8 mouse cellular contexts compared by ENCODE assay signal in genomic region chr6:125468179-125468960, GRCm38 (mm10). TPM values are rescaled to one million over a fixed set of nuclear protein-coding genes. Genes with fewer than 3 reads are reported as not detected.
A peak's percentile ranks its signal among the peaks of the same experiment; 100 is the strongest.
DNase-seq lines count a peak whose midpoint lies in the region; ATAC-seq and TF ChIP-seq lines count a peak whose summit lies in the region.

No protein-coding gene starts in this region.

- intact Hi-C loops in gastrocnemius, adult 2 months (cut with DNase I) = loop anchor here (2.0 kb wide), 1 partner anchor 42 kb away; no protein-coding TSS in a partner anchor

- no peak overlapping the region for H3K4me2 ChIP-seq in hindbrain, embryonic 14.5 days (replicated peaks)
- no peak overlapping the region for H3K4me2 ChIP-seq in stomach, embryonic 16.5 days (ENCODE audit: low read depth, low read length)

- peak overlapping the region; percentile 71 for H3K27ac ChIP-seq in gastrocnemius, adult 2 months
- H3K27ac ChIP-seq in hindbrain, embryonic 14.5 days = peak overlapping the region; percentile 33; the same call in 1 of the 2 replicates
- peak overlapping the region; percentile 90 for H3K27ac ChIP-seq in stomach, embryonic 16.5 days (ENCODE audit: low read length)

- H3K4me3 ChIP-seq in gastrocnemius, adult 2 months = no peak overlapping the region
- no peak overlapping the region for H3K4me3 ChIP-seq in hindbrain, embryonic 14.5 days (replicated peaks; ENCODE audit: low read length)
- no peak overlapping the region for H3K4me3 ChIP-seq in stomach, embryonic 16.5 days (replicated peaks; ENCODE audit: low read length)

- no peaks in the 10 kb centered on the region for H3K27me3 ChIP-seq in hindbrain, embryonic 14.5 days (ENCODE audit: control insufficient read depth, insufficient read depth, low read length)
- no peaks in the 10 kb centered on the region for H3K27me3 ChIP-seq in stomach, embryonic 16.5 days (ENCODE audit: control insufficient read depth, insufficient read depth, low read length)

- no peak for TF ChIP-seq CTCF in gastrocnemius, adult 2 months (IDR thresholded peaks at IDR 0.05)

- WGBS in hindbrain, embryonic 14.5 days = 54% methylated on average over 21 of the region's 21 CpGs
- 43% methylated on average over 21 of the region's 21 CpGs for WGBS in stomach, embryonic 16.5 days

- ATAC-seq in hindbrain, embryonic 14.5 days (ENCODE audit: low FRiP score) = no peak
- peak; percentile 8; the same call in 1 of the 2 replicates for ATAC-seq in stomach, embryonic 16.5 days (ENCODE audit: insufficient read depth, low FRiP score)

- no peak overlapping the region for H3K9ac ChIP-seq in hindbrain, embryonic 14.5 days
- 0 out of 2 replicates have a peak overlapping the region, but pooled peaks have one; percentile 40 for H3K9ac ChIP-seq in stomach, embryonic 16.5 days (ENCODE audit: low read length)

- H3K36me3 ChIP-seq in hindbrain, embryonic 14.5 days (replicated peaks; ENCODE audit: control insufficient read depth, insufficient read depth) = no peaks in the 10 kb centered on the region
- H3K36me3 ChIP-seq in stomach, embryonic 16.5 days (ENCODE audit: control insufficient read depth, insufficient read depth, low read length) = no peaks in the 10 kb centered on the region

- H3K9me3 ChIP-seq in hindbrain, embryonic 14.5 days (ENCODE audit: control insufficient read depth, low read length) = no peaks in the 10 kb centered on the region
- no peaks in the 10 kb centered on the region for H3K9me3 ChIP-seq in stomach, embryonic 16.5 days (replicated peaks; ENCODE audit: control insufficient read depth, low read length)

- peak; percentile 45 for DNase-seq in gastrocnemius, adult 2 months
- DNase-seq in gastrocnemius, adult 8-10 months (ENCODE audit: low spot score in 2 of 2) = no peak
- DNase-seq in right cerebral cortex, postnatal 25 days = peak; percentile 15
- no peak for DNase-seq in right cerebral cortex, postnatal 4 days
- DNase-seq in hindbrain, embryonic 14.5 days (ENCODE audit: low spot score) = no peak
- DNase-seq in urinary bladder, postnatal 14 days (ENCODE audit: low spot score) = no peak
- no peak for DNase-seq in urinary bladder, adult 2 months (ENCODE audit: low spot score)

- 0 out of 2 replicates have a peak, but pooled peaks cover 16% of the 10 kb centered on the region for H3K4me1 ChIP-seq in hindbrain, embryonic 14.5 days (replicated peaks; ENCODE audit: control insufficient read depth, insufficient read depth, low read length)
- H3K4me1 ChIP-seq in stomach, embryonic 16.5 days (ENCODE audit: control insufficient read depth, insufficient read depth, low read length) = peaks cover 37% of the 10 kb centered on the region

RNA-seq across cellular contexts. Expression of gene Cd9, which starts 26.2 kb away (rescaled TPM):
- total RNA-seq in gastrocnemius, adult 2 months (2021) = 10 to 100 TPM; 19.1 to 30.7 TPM
- total RNA-seq in gastrocnemius, adult 8-10 months (2022) = 10 to 100 TPM; 10.5 to 19.3 (median 15.0) TPM
- polyA plus RNA-seq in hindbrain, embryonic 14.5 days (2014; fragmentation: Nextera tagmentation; extraction: Ambion mirVana) = 93.6 and 110 TPM in 2 replicates
- polyA plus RNA-seq in stomach, embryonic 16.5 days (2015; fragmentation: Nextera tagmentation; extraction: Ambion mirVana) = 452 and 514 TPM in 2 replicates
- 683 and 894 TPM in 2 replicates for polyA plus RNA-seq in urinary bladder, adult 2 months (2012; rRNA removed)

Comparison
In these comparisons a context has a peak if more than half of its experiments do, and no peak if none do; other contexts are left out.
1. DNase-seq: peak in gastrocnemius, adult 2 months (single experiment) and right cerebral cortex, postnatal 25 days (single experiment); none in gastrocnemius, adult 8-10 months (0 of 2), right cerebral cortex, postnatal 4 days (single experiment), hindbrain, embryonic 14.5 days (single experiment), urinary bladder, postnatal 14 days (single experiment) and urinary bladder, adult 2 months (single experiment).
2. H3K27ac ChIP-seq: peak in every context shown above with its lines; median percentile 90 in stomach, embryonic 16.5 days; 71 in gastrocnemius, adult 2 months; 33 in hindbrain, embryonic 14.5 days.